Mouse (Mus musculus) B cell, adult 2 months (primary cell): ENCODE measurements around the gene Brinp1.

ENCODE experiments used
- DNase-seq, 2 experiments: peaks; one replicate each; pipeline ENCODE4 v3.0.0; 2022

The Brinp1 gene

GRCm38 (mm10) chr4:68806502-68806901, 147.7 kb downstream of the Brinp1 start:
- no peak for DNase-seq

DNA sequence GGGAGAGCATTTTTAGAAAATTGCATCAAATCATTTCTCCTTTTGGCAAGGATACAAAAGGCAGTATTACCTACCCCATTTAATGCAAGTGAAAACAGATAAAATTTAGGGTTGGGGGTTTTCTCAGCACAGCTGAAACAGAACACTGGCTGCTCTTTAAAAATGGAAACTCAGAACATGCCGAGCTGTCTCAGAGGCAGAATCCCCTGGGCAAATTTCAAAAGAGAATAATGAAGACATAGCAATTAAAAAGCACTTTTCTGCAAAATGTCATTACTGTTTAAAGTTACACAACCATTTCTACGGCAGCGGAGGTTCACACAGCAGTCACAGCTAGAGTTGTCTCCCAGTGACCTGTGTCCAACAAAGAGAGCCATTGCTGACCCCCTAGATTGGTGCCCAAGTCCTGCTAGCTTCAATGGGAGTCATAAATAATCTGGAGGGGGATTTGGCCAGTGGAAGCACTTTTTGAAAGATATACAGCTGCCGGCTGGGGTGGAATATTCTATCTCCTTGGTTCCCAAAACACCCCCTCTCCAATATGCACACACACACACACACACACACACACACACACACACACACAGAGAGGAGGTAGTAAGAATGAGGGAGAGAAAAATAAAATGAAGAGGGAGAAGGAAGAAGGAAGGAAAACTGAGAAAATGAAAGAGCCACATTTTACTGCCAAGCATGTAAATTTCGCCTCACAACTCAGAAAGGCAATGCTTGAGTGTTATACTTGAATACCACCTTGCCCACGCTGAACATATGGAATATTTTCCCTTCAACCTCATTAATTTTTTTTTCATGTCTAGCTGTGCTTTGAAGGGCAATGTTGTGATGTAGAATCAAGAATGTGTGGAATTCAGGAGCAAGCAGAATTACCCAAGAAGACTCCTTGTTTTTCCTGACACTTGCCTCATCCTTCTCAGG, 152.0 kb downstream of the Brinp1 start:
- no peak for DNase-seq

GRCm38 (mm10) chr4:68790003-68790402, 164.2 kb downstream of the Brinp1 start:
- DNase-seq = no peak

- no peak for DNase-seq
These were observed 165.7 kb downstream of the Brinp1 start for GRCm38 (mm10) chr4:68788477-68788999.

DNA sequence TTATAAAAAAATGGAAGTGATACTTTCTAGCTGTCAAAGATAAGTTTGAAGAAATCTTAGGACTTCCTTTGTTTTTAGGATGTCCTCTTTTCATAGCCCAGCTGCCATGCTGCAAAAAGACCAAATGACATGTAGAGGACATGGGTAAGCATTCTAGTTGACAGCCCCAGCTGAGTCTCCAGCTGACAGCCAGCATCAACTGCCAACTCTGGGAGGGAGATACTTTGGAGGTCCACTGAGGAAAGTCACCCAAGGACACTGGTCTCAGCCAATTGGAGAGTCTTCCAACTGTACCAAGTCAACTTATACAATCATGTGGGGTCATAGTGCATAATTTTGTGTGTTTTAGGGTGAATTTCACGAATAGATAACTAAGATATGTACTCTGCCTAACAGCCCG, 166.6 kb downstream of the Brinp1 start:
- DNase-seq = no peak

DNA sequence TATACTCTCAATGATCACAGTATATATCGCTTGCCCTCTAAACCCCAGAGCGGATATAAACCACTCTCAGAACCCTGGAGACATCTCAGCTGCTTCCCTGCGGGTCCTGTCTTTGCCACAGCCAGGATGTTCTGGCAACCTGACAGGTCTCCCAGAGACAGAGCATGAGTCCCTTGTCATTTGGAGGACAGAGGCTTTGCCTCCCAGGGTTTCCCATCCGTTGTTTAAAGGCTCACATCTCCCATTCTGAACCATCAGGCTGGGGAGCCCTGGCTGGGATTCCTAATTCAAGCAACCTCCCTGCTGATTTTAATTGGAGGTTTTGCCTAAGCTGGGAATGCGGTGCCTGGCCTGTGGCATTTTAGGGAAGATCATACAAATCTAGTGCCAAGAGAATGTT, 185.9 kb downstream of the Brinp1 start:
- no peak for DNase-seq

DNA sequence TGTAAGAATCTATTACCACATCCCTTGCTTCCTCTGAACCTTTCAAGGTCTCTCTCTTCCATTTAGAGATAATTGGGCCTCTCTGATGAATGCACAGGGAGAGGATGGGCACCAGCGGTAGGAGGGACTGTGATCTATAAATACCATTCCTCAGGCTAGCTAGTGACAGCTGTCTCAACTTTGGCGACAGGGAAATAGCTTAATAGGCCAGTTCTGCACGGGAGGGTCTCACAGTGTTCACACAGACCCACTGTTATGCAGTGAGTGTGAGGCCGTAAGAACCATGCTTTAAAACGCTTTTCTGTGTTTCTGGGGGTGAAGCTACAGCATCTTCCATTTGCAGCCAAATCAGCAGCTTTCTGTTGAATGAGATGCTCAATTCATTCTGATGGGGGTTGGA, 186.8 kb downstream of the Brinp1 start:
- no peak for DNase-seq

- no peak for DNase-seq
These were observed 188.2 kb downstream of the Brinp1 start for GRCm38 (mm10) chr4:68765772-68766573.

GRCm38 (mm10) chr4:68764937-68765336, 189.3 kb downstream of the Brinp1 start:
- DNase-seq = no peak

GRCm38 (mm10) chr4:68720983-68721382, 233.2 kb downstream of the Brinp1 start:
- no peak for DNase-seq
